Mouse (Mus musculus): ENCODE measurements around the gene Dmpk. TPM values are rescaled to one million over a fixed set of nuclear protein-coding genes. Genes with fewer than 3 reads are reported as not detected.

The Dmpk gene
- polyA plus RNA-seq, 1 experiment from 2014 or later: 9.4 TPM

GRCm38 (mm10) chr7:19097217-19097616 lies 13.6 kb downstream of the Dmpk start:
- no peak for DNase-seq (ENCODE audit: low spot score)
- Histone ChIP-seq H3K4me1 (ENCODE audit: control insufficient read depth, insufficient read depth, low read length) (peaks cover 24% of the 10 kb centered on the region), H3K27ac (ENCODE audit: low read depth, low read length) (no peak overlapping the region), H3K36me3 (ENCODE audit: control insufficient read depth, insufficient read depth, low read length) (no peaks in the 10 kb centered on the region), H3K4me3 (ENCODE audit: low read depth, low read length) (no peak overlapping the region), H3K27me3 (ENCODE audit: control insufficient read depth, insufficient read depth, low read length) (no peaks in the 10 kb centered on the region), H3K9ac (ENCODE audit: low read length) (no peak overlapping the region; the same call in 1 of the 2 replicates), H3K9me3 (ENCODE audit: control insufficient read depth, low read length) (no peaks in the 10 kb centered on the region), H3K4me2 (ENCODE audit: low read depth) (no peak overlapping the region)
- WGBS: 67% methylated on average over 2 of the region's 2 CpGs
- no peak for ATAC-seq (ENCODE audit: insufficient read depth, low FRiP score, low TSS enrichment)

- H3K36me3 ChIP-seq (ENCODE audit: control insufficient read depth, insufficient read depth, low read length): no peaks in the 10 kb centered on the region
- H3K9ac ChIP-seq (ENCODE audit: low read length): no peak overlapping the region
- H3K4me1 ChIP-seq (ENCODE audit: control insufficient read depth, insufficient read depth, low read length): peaks cover 17% of the 10 kb centered on the region
- no peak overlapping the region for H3K27ac ChIP-seq (ENCODE audit: low read depth, low read length)
- H3K4me3 ChIP-seq (ENCODE audit: low read depth, low read length): no peak overlapping the region
- no peak for DNase-seq (ENCODE audit: low spot score)
- H3K4me2 ChIP-seq (ENCODE audit: low read depth): no peak overlapping the region
- H3K9me3 ChIP-seq (ENCODE audit: control insufficient read depth, low read length): no peaks in the 10 kb centered on the region
- ATAC-seq (ENCODE audit: insufficient read depth, low FRiP score, low TSS enrichment): no peak
- no peaks in the 10 kb centered on the region for H3K27me3 ChIP-seq (ENCODE audit: control insufficient read depth, insufficient read depth, low read length)
These were observed 14.2 kb downstream of the Dmpk start for GRCm38 (mm10) chr7:19097863-19098262.

- Histone ChIP-seq H3K9ac (ENCODE audit: low read length) (no peak overlapping the region), H3K4me3 (ENCODE audit: low read depth, low read length) (no peak overlapping the region), H3K4me1 (ENCODE audit: control insufficient read depth, insufficient read depth, low read length) (peaks cover 12% of the 10 kb centered on the region), H3K9me3 (ENCODE audit: control insufficient read depth, low read length) (no peaks in the 10 kb centered on the region), H3K27me3 (ENCODE audit: control insufficient read depth, insufficient read depth, low read length) (no peaks in the 10 kb centered on the region), H3K27ac (ENCODE audit: low read depth, low read length) (no peak overlapping the region), H3K4me2 (ENCODE audit: low read depth) (no peak overlapping the region), H3K36me3 (ENCODE audit: control insufficient read depth, insufficient read depth, low read length) (no peaks in the 10 kb centered on the region)
- ATAC-seq (ENCODE audit: insufficient read depth, low FRiP score, low TSS enrichment) (no peak), DNase-seq (ENCODE audit: low spot score) (no peak)
- WGBS: 69% methylated on average over 7 of the region's 7 CpGs
These were observed 15.2 kb downstream of the Dmpk start for GRCm38 (mm10) chr7:19098811-19099210.

DNA sequence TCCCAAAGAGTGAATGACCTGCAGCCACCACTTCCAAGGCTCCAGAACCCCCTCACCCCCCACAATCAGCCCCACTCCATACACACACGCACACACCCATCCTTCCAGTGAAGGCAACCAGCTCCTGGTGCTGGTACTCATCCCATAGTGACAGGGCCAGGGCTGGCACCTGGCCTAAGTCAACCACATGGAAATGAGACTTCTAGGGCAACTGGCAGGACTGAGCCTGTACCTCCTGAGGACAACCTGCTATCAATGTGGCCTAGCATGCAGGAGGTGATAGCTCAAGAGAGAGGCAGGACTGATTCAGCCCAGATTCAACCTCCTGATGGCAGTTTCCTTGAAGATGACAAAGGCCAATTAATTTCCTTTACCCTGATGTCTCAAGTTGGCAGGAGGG lies 16.6 kb downstream of the Dmpk start:
- ATAC-seq (ENCODE audit: insufficient read depth, low FRiP score, low TSS enrichment): no peak
- Histone ChIP-seq H3K9me3 (ENCODE audit: control insufficient read depth, low read length) (no peaks in the 10 kb centered on the region), H3K9ac (ENCODE audit: low read length) (no peak overlapping the region), H3K4me2 (ENCODE audit: low read depth) (no peak overlapping the region), H3K27me3 (ENCODE audit: control insufficient read depth, insufficient read depth, low read length) (no peaks in the 10 kb centered on the region), H3K36me3 (ENCODE audit: control insufficient read depth, insufficient read depth, low read length) (no peaks in the 10 kb centered on the region), H3K27ac (ENCODE audit: low read depth, low read length) (no peak overlapping the region), H3K4me1 (ENCODE audit: control insufficient read depth, insufficient read depth, low read length) (peaks cover 12% of the 10 kb centered on the region), H3K4me3 (ENCODE audit: low read depth, low read length) (no peak overlapping the region)
- WGBS: 81% methylated on average over 1 of the region's 1 CpGs
- DNase-seq (ENCODE audit: low spot score): no peak

GRCm38 (mm10) chr7:19103741-19104140 lies 20.1 kb downstream of the Dmpk start:
- H3K27me3 ChIP-seq (ENCODE audit: control insufficient read depth, insufficient read depth, low read length): no peaks in the 10 kb centered on the region

GRCm38 (mm10) chr7:19104486-19104885 lies 20.8 kb downstream of the Dmpk start:
- Histone ChIP-seq H3K4me3 (ENCODE audit: low read depth, low read length) (no peak overlapping the region), H3K27ac (ENCODE audit: low read depth, low read length) (no peak overlapping the region), H3K4me1 (ENCODE audit: control insufficient read depth, insufficient read depth, low read length) (no peaks in the 10 kb centered on the region), H3K36me3 (ENCODE audit: control insufficient read depth, insufficient read depth, low read length) (no peaks in the 10 kb centered on the region), H3K4me2 (ENCODE audit: low read depth) (no peak overlapping the region), H3K9ac (ENCODE audit: low read length) (no peak overlapping the region), H3K27me3 (ENCODE audit: control insufficient read depth, insufficient read depth, low read length) (no peaks in the 10 kb centered on the region), H3K9me3 (ENCODE audit: control insufficient read depth, low read length) (no peaks in the 10 kb centered on the region)
- 77% methylated on average over 2 of the region's 2 CpGs for WGBS
- ATAC-seq (ENCODE audit: insufficient read depth, low FRiP score, low TSS enrichment): no peak
- DNase-seq (ENCODE audit: low spot score): no peak

More at GRCm38 (mm10) chr7:19103741-19104140, 20.1 kb downstream of the Dmpk start:
- Histone ChIP-seq H3K27ac (ENCODE audit: low read depth, low read length) (no peak overlapping the region), H3K4me2 (ENCODE audit: low read depth) (no peak overlapping the region), H3K4me3 (ENCODE audit: low read depth, low read length) (no peak overlapping the region), H3K4me1 (ENCODE audit: control insufficient read depth, insufficient read depth, low read length) (no peaks in the 10 kb centered on the region), H3K9ac (ENCODE audit: low read length) (no peak overlapping the region), H3K9me3 (ENCODE audit: control insufficient read depth, low read length) (no peaks in the 10 kb centered on the region), H3K36me3 (ENCODE audit: control insufficient read depth, insufficient read depth, low read length) (no peaks in the 10 kb centered on the region)
- no peak for DNase-seq (ENCODE audit: low spot score)
- ATAC-seq (ENCODE audit: insufficient read depth, low FRiP score, low TSS enrichment): no peak

DNA sequence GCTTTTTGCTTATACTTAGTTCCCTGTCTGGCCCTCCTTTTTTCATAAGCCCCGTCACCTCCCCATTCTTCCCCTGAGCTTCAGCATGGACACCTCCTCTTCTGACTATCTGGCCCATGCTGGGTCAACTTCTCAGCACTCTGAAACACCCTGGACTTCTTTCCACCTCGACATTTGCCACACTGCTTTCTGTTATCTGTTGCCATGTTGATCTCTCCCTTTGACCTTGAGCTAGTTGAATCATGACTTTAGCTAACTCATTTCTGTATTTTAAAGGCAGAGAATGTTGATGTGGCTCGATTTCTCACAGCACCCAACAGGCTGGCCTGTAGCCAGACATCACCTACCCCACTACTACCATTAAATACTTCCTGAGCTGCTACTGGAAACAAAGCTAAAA lies 23.8 kb downstream of the Dmpk start:
- H3K27me3 ChIP-seq (ENCODE audit: control insufficient read depth, insufficient read depth, low read length): no peaks in the 10 kb centered on the region
- H3K9ac ChIP-seq (ENCODE audit: low read length): no peak overlapping the region
- DNase-seq (ENCODE audit: low spot score) (no peak), ATAC-seq (ENCODE audit: insufficient read depth, low FRiP score, low TSS enrichment) (no peak)
- H3K4me1 ChIP-seq (ENCODE audit: control insufficient read depth, insufficient read depth, low read length): no peaks in the 10 kb centered on the region
- no peaks in the 10 kb centered on the region for H3K9me3 ChIP-seq (ENCODE audit: control insufficient read depth, low read length)
- H3K4me2 ChIP-seq (ENCODE audit: low read depth): no peak overlapping the region
- H3K27ac ChIP-seq (ENCODE audit: low read depth, low read length): no peak overlapping the region
- no peak overlapping the region for H3K4me3 ChIP-seq (ENCODE audit: low read depth, low read length)
- H3K36me3 ChIP-seq (ENCODE audit: control insufficient read depth, insufficient read depth, low read length): no peaks in the 10 kb centered on the region
- 59% methylated on average over 3 of the region's 3 CpGs for WGBS

GRCm38 (mm10) chr7:19109565-19109964 lies 25.9 kb downstream of the Dmpk start:
- DNase-seq (ENCODE audit: low spot score) (no peak), ATAC-seq (ENCODE audit: insufficient read depth, low FRiP score, low TSS enrichment) (no peak)
- WGBS: 79% methylated on average over 1 of the region's 1 CpGs
- H3K9ac ChIP-seq (ENCODE audit: low read length): no peak overlapping the region
- no peaks in the 10 kb centered on the region for H3K9me3 ChIP-seq (ENCODE audit: control insufficient read depth, low read length)
- no peaks in the 10 kb centered on the region for H3K36me3 ChIP-seq (ENCODE audit: control insufficient read depth, insufficient read depth, low read length)
- no peaks in the 10 kb centered on the region for H3K4me1 ChIP-seq (ENCODE audit: control insufficient read depth, insufficient read depth, low read length)
- no peak overlapping the region for H3K4me2 ChIP-seq (ENCODE audit: low read depth)
- no peaks in the 10 kb centered on the region for H3K27me3 ChIP-seq (ENCODE audit: control insufficient read depth, insufficient read depth, low read length)
- no peak overlapping the region for H3K4me3 ChIP-seq (ENCODE audit: low read depth, low read length)
- no peak overlapping the region for H3K27ac ChIP-seq (ENCODE audit: low read depth, low read length)

GRCm38 (mm10) chr7:19118028-19118771 lies 34.6 kb downstream of the Dmpk start, which contains the start of gene Gm4969:
TSS of gene Gm4969 (minus strand) at chr7:19118368.
- H3K4me2 ChIP-seq (ENCODE audit: low read depth): peak within 1 kb of the TSS; percentile 24; the same call in 1 of the 2 replicates
- no peaks in the 10 kb centered on the region; the same call in 1 of the 2 replicates for H3K9me3 ChIP-seq (ENCODE audit: control insufficient read depth, low read length)
- ATAC-seq (ENCODE audit: insufficient read depth, low FRiP score, low TSS enrichment) (0 out of 2 replicates have a peak, but pooled peaks have one; percentile 11), DNase-seq (ENCODE audit: low spot score) (peak; percentile 70)
- H3K4me3 ChIP-seq (ENCODE audit: low read depth, low read length): no peak within 1 kb of the TSS
- no peaks in the 10 kb centered on the region for H3K36me3 ChIP-seq (ENCODE audit: control insufficient read depth, insufficient read depth, low read length)
- H3K4me1 ChIP-seq (ENCODE audit: control insufficient read depth, insufficient read depth, low read length): peaks cover 6% of the 10 kb centered on the region
- H3K27me3 ChIP-seq (ENCODE audit: control insufficient read depth, insufficient read depth, low read length): peaks cover 2% of the 10 kb centered on the region; the same call in 1 of the 2 replicates
- no peak within 1 kb of the TSS for H3K9ac ChIP-seq (ENCODE audit: low read length)
- WGBS: 23% methylated on average over 54 of the region's 64 CpGs
- H3K27ac ChIP-seq (ENCODE audit: low read depth, low read length): no peak within 1 kb of the TSS

All from neural tube, embryonic 11.5 days (tissue).